Mouse (Mus musculus) G1E (cell line): ENCODE results near the gene Nup107. TPM values are rescaled to one million over a fixed set of nuclear protein-coding genes. Genes with fewer than 3 reads are reported as not detected.
"Not testable (repeated sequence)": the region's sequence is repeated elsewhere in the genome, so short reads cannot be mapped to it uniquely, and the experiment has no call there.

Source experiments
- ATAC-seq: 2 replicates; pipeline ENCODE4 v1.8.0; 2016; ENCODE audit warnings: mild to moderate bottlenecking; ENCODE audit not compliant: insufficient number of reproducible peaks, poor library complexity, low FRiP score, severe bottlenecking; ENCODE audit errors: extremely low read depth
- DNase-seq: peaks from one replicate; pipeline ENCODE4 v3.0.0; 2012; ENCODE audit warnings: low spot score
- H3K27me3 ChIP-seq: 2 replicates; pipeline ENCODE4 v1.6.1; 2012; ENCODE audit warnings: mild to moderate bottlenecking, low read length, inconsistent platforms; ENCODE audit not compliant: insufficient read depth
- H3K36me3 ChIP-seq: replicated peaks from 2 replicates; pipeline ENCODE3; 2012; ENCODE audit warnings: mild to moderate bottlenecking, inconsistent platforms
- H3K4me1 ChIP-seq: 2 replicates; pipeline ENCODE4 v1.6.1; 2012; ENCODE audit warnings: low read depth, low read length, inconsistent platforms, mixed read lengths; ENCODE audit not compliant: insufficient read depth
- H3K4me3 ChIP-seq: 2 replicates; pipeline ENCODE4 v1.5.1; 2012; ENCODE audit warnings: low read depth, mild to moderate bottlenecking, inconsistent platforms, low read length, moderate library complexity, mixed read lengths
- H3K9me3 ChIP-seq: replicated peaks from 2 replicates; pipeline ENCODE4 v1.6.1; 2012; ENCODE audit warnings: inconsistent platforms
- CTCF ChIP-seq: IDR thresholded peaks from 2 replicates; pipeline ENCODE4 v1.5.1; 2012; ENCODE audit warnings: low read depth, low read length, inconsistent platforms, mixed read lengths
- GATA1 ChIP-seq: IDR thresholded peaks from 2 replicates; pipeline ENCODE4 v1.6.1; 2012; ENCODE audit warnings: borderline replicate concordance, low read length, inconsistent platforms, mixed read lengths
- GATA2 ChIP-seq: IDR thresholded peaks from 2 replicates; pipeline ENCODE4 v1.6.1; 2012; ENCODE audit warnings: low read depth, low read length, inconsistent platforms, borderline replicate concordance
- POLR2AphosphoS5 ChIP-seq: IDR thresholded peaks from 2 replicates; pipeline ENCODE4 v1.6.1; 2012; ENCODE audit warnings: low read depth, low read length, inconsistent platforms; ENCODE audit not compliant: insufficient replicate concordance
- TAL1 ChIP-seq: conservative IDR thresholded peaks from 2 replicates; pipeline ENCODE4 v1.6.1; 2012; ENCODE audit warnings: low read depth, low read length, inconsistent platforms, mixed read lengths
- polyA plus RNA-seq: library from polyadenylated mRNA; stranded (reverse); fragments of >175 nt; gene quantifications from 2 replicates; pipeline ENCODE4 v1.2.3, GENCODE M21; 2012
- total RNA-seq, 2 experiments: library from RNA; stranded (forward) in 1 of 2; stranded (reverse) in 1 of 2; fragments of 200-1000 nt in 1 of 2; fragments of >200 nt in 1 of 2; fragmentation: Nextera tagmentation in 1 of 2; gene quantifications; 2 replicates each; pipeline ENCODE4 v1.2.3; 2014 to 2017

Gene Nup107
- total and polyA plus RNA-seq, 3 experiments, result 59.9 to 144 (median 130) TPM

DNA sequence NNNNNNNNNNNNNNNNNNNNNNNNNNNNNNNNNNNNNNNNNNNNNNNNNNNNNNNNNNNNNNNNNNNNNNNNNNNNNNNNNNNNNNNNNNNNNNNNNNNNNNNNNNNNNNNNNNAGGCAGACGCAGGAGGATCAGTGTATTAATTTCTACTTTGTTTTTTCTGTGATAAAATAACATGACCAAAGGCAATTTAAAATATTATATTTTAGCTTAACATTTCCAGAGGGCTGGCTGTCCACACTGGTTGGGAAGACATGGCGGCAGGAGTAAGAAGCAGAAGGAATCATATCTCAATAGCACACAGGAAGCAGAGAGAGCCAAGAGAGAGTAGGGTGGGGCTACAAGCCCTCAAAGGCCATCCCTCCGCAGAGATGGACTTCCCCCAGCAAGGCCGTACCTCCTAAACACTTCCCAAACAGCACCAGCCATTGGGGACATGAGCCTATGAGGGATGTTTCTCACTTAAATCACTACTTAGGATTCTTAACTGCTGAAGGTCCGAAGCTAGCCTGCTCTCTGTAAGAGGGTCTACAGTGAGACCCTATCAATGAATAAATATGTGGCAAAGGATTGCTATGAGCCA is 68.3 kb downstream of the Nup107 start:
- no peak for DNase-seq
- H3K36me3 ChIP-seq, result no peaks in the 10 kb centered on the region
- H3K4me1 ChIP-seq, result peaks cover 13% of the 10 kb centered on the region
- H3K9me3 ChIP-seq, result no peaks in the 10 kb centered on the region
- no peak overlapping the region for H3K4me3 ChIP-seq
- TF ChIP-seq CTCF (no peak), POLR2AphosphoS5 (no peak), GATA1 (no peak), GATA2 (no peak), TAL1 (no peak)
- H3K27me3 ChIP-seq, result peaks cover 8% of the 10 kb centered on the region
- ATAC-seq, result no peak

- H3K36me3 ChIP-seq, result no peaks in the 10 kb centered on the region
- H3K9me3 ChIP-seq, result no peaks in the 10 kb centered on the region
- DNase-seq, result no peak
- H3K27me3 ChIP-seq, result 0 out of 2 replicates have a peak, but pooled peaks cover 4% of the 10 kb centered on the region
- H3K4me3 ChIP-seq, result no peak overlapping the region
- ATAC-seq, result no peak
- peaks cover 40% of the 10 kb centered on the region for H3K4me1 ChIP-seq
- TF ChIP-seq GATA1 (no peak), TAL1 (no peak), POLR2AphosphoS5 (no peak), GATA2 (no peak), CTCF (no peak)
These were observed 74.1 kb downstream of the Nup107 start for GRCm38 (mm10) chr10:117718161-117719119.

GRCm38 (mm10) chr10:117717583-117717982 is 74.9 kb downstream of the Nup107 start:
- no peaks in the 10 kb centered on the region for H3K36me3 ChIP-seq
- 0 out of 2 replicates have a peak, but pooled peaks cover 4% of the 10 kb centered on the region for H3K27me3 ChIP-seq
- peak; percentile 67 for ATAC-seq
- H3K4me1 ChIP-seq, result peaks cover 40% of the 10 kb centered on the region
- no peak overlapping the region for H3K4me3 ChIP-seq
- H3K9me3 ChIP-seq, result no peaks in the 10 kb centered on the region
- DNase-seq, result no peak
- TF ChIP-seq TAL1 (no peak), POLR2AphosphoS5 (no peak), GATA2 (no peak), GATA1 (no peak), CTCF (no peak)

- no peak for ATAC-seq
- TF ChIP-seq GATA2 (no peak), CTCF (no peak), TAL1 (no peak), POLR2AphosphoS5 (no peak), GATA1 (no peak)
- no peak overlapping the region for H3K4me3 ChIP-seq
- no peaks in the 10 kb centered on the region for H3K36me3 ChIP-seq
- no peak for DNase-seq
- H3K4me1 ChIP-seq, result peaks cover 47% of the 10 kb centered on the region
- H3K27me3 ChIP-seq, result 0 out of 2 replicates have a peak, but pooled peaks cover 4% of the 10 kb centered on the region
- H3K9me3 ChIP-seq, result no peaks in the 10 kb centered on the region
These were observed 75.8 kb downstream of the Nup107 start for GRCm38 (mm10) chr10:117716686-117717085.

- H3K4me3 ChIP-seq, H3K36me3 ChIP-seq, DNase-seq, H3K27me3 ChIP-seq, ATAC-seq, H3K9me3 ChIP-seq: not testable (repeated sequence)
- H3K4me1 ChIP-seq, result peaks cover 50% of the 10 kb centered on the region
These were observed 76.9 kb downstream of the Nup107 start for GRCm38 (mm10) chr10:117715654-117716053.

DNA sequence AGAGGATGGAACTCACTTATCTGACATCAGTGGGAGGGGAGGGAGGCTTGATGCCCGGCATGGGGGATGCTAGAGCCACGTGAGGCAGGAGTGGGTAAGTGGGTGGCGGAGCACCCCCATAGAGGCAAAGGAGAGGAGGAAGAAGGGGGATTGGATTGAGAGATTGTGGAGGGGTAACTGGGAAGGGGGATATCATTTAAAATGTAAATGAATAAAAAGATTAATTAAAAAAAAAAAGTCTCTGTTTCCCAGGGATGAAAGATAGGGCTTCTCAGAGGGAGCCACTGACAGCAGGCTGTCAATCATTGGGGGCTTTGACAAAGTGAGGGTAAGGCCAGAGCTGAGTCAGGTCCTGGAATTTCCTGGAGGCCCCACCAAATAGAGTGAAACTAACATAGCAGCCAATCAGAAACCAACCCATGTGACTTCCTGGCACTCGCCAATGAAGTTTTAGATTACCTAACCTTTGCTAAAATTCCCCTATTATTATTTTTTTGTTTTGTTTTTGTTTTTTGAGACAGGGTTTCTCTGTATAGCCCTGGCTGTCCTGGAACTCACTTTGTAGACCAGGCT is 77.5 kb downstream of the Nup107 start:
- H3K4me1 ChIP-seq, result peaks cover 50% of the 10 kb centered on the region
- ATAC-seq, result no peak

More for the DNA sequence above, 77.5 kb downstream of the Nup107 start:
- Histone ChIP-seq H3K36me3 (no peaks in the 10 kb centered on the region), H3K9me3 (no peaks in the 10 kb centered on the region), H3K27me3 (0 out of 2 replicates have a peak, but pooled peaks cover 4% of the 10 kb centered on the region), H3K4me3 (no peak overlapping the region)
- no peak for DNase-seq
- TF ChIP-seq CTCF, result no peak
